Mouse (Mus musculus) forebrain, embryonic 13.5 days (tissue): ENCODE measurements at regions not wholly inside any gene's neighbourhood (a gene's known extent, or its start where the extent isn't known, plus 50 kb on each side); places are given as distances from the start of the nearest gene placed in this dataset.

Source experiments
- ATAC-seq: fragments of 200-750 bp; cut with Nextera tagmentation; 2 replicates; pipeline ENCODE4 v1.8.0; 2017
- H3K27ac ChIP-seq: fragments of 300-500 bp; sonication (generic); 2 replicates; pipeline ENCODE4 v1.5.1; 2015; ENCODE audit warnings: inconsistent platforms, mild to moderate bottlenecking, moderate library complexity
- H3K27me3 ChIP-seq: fragments of 300-500 bp; sonication (generic); 2 replicates; pipeline ENCODE4 v1.6.1; 2015; ENCODE audit warnings: mild to moderate bottlenecking, inconsistent platforms
- H3K36me3 ChIP-seq: fragments of 300-500 bp; sonication (generic); 2 replicates; pipeline ENCODE4 v1.6.1; 2015; ENCODE audit warnings: mild to moderate bottlenecking, inconsistent platforms; ENCODE audit not compliant: poor library complexity, severe bottlenecking
- H3K4me1 ChIP-seq: fragments of 300-500 bp; sonication (generic); 2 replicates; pipeline ENCODE4 v1.6.1; 2015; ENCODE audit warnings: inconsistent platforms
- H3K4me2 ChIP-seq: fragments of 300-500 bp; sonication (generic); 2 replicates; pipeline ENCODE4 v1.6.1; 2015; ENCODE audit warnings: inconsistent platforms, mild to moderate bottlenecking, moderate library complexity
- H3K4me3 ChIP-seq: fragments of 300-500 bp; sonication (generic); 2 replicates; pipeline ENCODE4 v1.5.1; 2015; ENCODE audit warnings: mild to moderate bottlenecking, inconsistent platforms
- H3K9ac ChIP-seq: fragments of 300-500 bp; sonication (generic); 2 replicates; pipeline ENCODE4 v1.6.1; 2015; ENCODE audit warnings: mild to moderate bottlenecking, inconsistent platforms
- H3K9me3 ChIP-seq: fragments of 300-500 bp; sonication (generic); replicated peaks from 2 replicates; pipeline ENCODE4 v1.6.1; 2016; ENCODE audit warnings: inconsistent platforms
- WGBS: fragments of 180-500 bp; shearing (Covaris S2); methylation state at CpG from one replicate; pipeline ENCODE4 v1.1.7; 2015; 5-methylcytosine and 5-hydroxymethylcytosine counted together

- Histone ChIP-seq H3K4me2 (no peak overlapping the region), H3K4me1 (no peaks in the 10 kb centered on the region), H3K9me3 (no peaks in the 10 kb centered on the region), H3K27ac (no peak overlapping the region), H3K9ac (no peak overlapping the region), H3K4me3 (no peak overlapping the region), H3K36me3 (no peaks in the 10 kb centered on the region), H3K27me3 (no peaks in the 10 kb centered on the region)
- ATAC-seq: no peak
- 92% methylated on average over 7 of the region's 7 CpGs for WGBS
Measured at GRCm38 (mm10) chr9:79516384-79516783, 202.2 kb downstream of the Col12a1 start.

- H3K36me3 ChIP-seq: no peaks in the 10 kb centered on the region
- no peaks in the 10 kb centered on the region for H3K9me3 ChIP-seq
- no peaks in the 10 kb centered on the region for H3K4me1 ChIP-seq
- no peak overlapping the region for H3K27ac ChIP-seq
- H3K4me3 ChIP-seq: no peak overlapping the region
- ATAC-seq: no peak
- no peak overlapping the region for H3K9ac ChIP-seq
- 88% methylated on average over 5 of the region's 5 CpGs for WGBS
- H3K4me2 ChIP-seq: no peak overlapping the region
- no peaks in the 10 kb centered on the region for H3K27me3 ChIP-seq
Measured at GRCm38 (mm10) chr9:79517461-79517860, 201.2 kb downstream of the Col12a1 start.

- no peak overlapping the region for H3K27ac ChIP-seq
- WGBS: 76% methylated on average over 1 of the region's 1 CpGs
- no peak overlapping the region for H3K4me3 ChIP-seq
- no peak overlapping the region for H3K9ac ChIP-seq
- no peaks in the 10 kb centered on the region for H3K4me1 ChIP-seq
- no peaks in the 10 kb centered on the region for H3K36me3 ChIP-seq
- no peak for ATAC-seq
- no peak overlapping the region for H3K4me2 ChIP-seq
- no peaks in the 10 kb centered on the region for H3K27me3 ChIP-seq
- no peaks in the 10 kb centered on the region for H3K9me3 ChIP-seq
Measured at GRCm38 (mm10) chr9:79518640-79519039, 200.0 kb downstream of the Col12a1 start.

- Histone ChIP-seq H3K27me3 (no peaks in the 10 kb centered on the region), H3K4me3 (no peak overlapping the region), H3K4me1 (no peaks in the 10 kb centered on the region), H3K9me3 (no peaks in the 10 kb centered on the region), H3K4me2 (no peak overlapping the region), H3K36me3 (no peaks in the 10 kb centered on the region), H3K27ac (no peak overlapping the region), H3K9ac (no peak overlapping the region)
- no peak for ATAC-seq
- 59% methylated on average over 2 of the region's 2 CpGs for WGBS
Measured at GRCm38 (mm10) chr9:79520498-79520897, 198.1 kb downstream of the Col12a1 start.

DNA sequence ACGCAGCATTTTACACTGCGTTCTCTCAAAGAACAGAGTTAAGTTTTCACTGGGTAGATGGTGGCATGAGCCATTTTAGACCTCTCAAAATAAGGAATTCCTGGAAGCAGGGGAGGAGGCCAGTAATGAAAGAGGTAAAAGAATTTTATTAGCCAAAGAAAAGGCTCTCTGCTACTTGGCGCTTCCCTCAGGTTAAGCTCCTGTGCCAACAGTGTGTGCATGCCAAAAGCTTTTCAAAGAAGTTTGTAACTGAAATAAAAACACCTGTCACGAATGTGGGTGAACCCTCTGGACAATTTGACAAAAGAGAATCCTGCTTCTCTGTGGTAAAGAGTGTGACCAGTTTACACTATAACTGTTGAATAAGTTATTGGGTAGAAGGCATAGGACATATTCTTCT lies 195.6 kb downstream of the Col12a1 start:
- Histone ChIP-seq H3K36me3 (no peaks in the 10 kb centered on the region), H3K4me2 (no peak overlapping the region), H3K27ac (no peak overlapping the region), H3K9me3 (no peaks in the 10 kb centered on the region), H3K27me3 (no peaks in the 10 kb centered on the region), H3K4me1 (no peaks in the 10 kb centered on the region), H3K4me3 (no peak overlapping the region), H3K9ac (no peak overlapping the region)
- peak; percentile 67 for ATAC-seq
- 70% methylated on average over 4 of the region's 4 CpGs for WGBS

DNA sequence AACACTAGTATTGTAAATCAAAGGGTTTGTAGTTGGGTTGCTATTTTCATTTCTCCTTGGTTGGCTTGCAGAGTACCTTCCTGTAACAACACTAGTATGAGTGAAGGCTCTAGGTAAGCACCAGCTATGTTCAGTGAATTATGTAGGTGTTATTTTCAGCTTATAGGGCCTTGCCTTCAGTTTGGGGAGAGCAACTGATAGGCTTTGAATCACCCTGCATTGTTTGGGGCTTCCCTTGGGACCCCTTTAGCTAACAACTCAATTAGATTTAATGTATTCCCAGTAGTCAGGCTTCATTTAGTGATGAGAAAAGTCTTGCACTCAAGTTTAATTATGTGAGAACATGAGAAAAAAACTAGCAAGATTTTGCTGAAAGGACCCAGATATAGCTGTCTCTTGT lies 193.6 kb downstream of the Col12a1 start:
- no peak overlapping the region for H3K4me2 ChIP-seq
- H3K36me3 ChIP-seq: no peaks in the 10 kb centered on the region
- H3K27me3 ChIP-seq: no peaks in the 10 kb centered on the region
- no peaks in the 10 kb centered on the region for H3K9me3 ChIP-seq
- ATAC-seq: no peak
- no peaks in the 10 kb centered on the region for H3K4me1 ChIP-seq
- no peak overlapping the region for H3K9ac ChIP-seq
- H3K27ac ChIP-seq: no peak overlapping the region
- H3K4me3 ChIP-seq: no peak overlapping the region

DNA sequence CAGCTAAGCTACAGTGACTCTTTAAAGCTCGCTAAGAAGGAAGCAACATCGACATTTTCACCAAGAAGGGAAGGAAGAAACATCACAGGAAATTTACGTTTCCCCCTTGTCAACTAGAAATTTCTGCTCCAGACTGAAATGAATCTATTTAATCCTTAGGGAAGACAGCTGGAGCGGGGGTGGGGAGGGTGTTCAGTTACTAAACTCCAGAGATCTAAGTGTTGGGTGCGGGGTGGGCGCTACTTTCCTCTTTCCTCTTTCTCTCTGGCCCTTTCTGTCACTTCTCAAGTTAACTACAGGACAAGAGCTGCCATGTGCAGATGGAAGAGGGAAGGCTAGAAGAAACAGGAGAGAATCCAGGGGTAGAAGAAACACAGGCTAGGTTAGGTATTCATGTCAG lies 192.2 kb downstream of the Col12a1 start:
- no peak overlapping the region for H3K4me3 ChIP-seq
- no peaks in the 10 kb centered on the region for H3K27me3 ChIP-seq
- H3K4me2 ChIP-seq: no peak overlapping the region
- no peaks in the 10 kb centered on the region for H3K9me3 ChIP-seq
- H3K9ac ChIP-seq: no peak overlapping the region
- H3K36me3 ChIP-seq: no peaks in the 10 kb centered on the region
- H3K4me1 ChIP-seq: no peaks in the 10 kb centered on the region
- H3K27ac ChIP-seq: no peak overlapping the region
- WGBS: 79% methylated on average over 6 of the region's 6 CpGs
- ATAC-seq: no peak

- Histone ChIP-seq H3K27ac (no peak overlapping the region), H3K9ac (no peak overlapping the region), H3K9me3 (no peaks in the 10 kb centered on the region), H3K4me1 (no peaks in the 10 kb centered on the region), H3K27me3 (no peaks in the 10 kb centered on the region), H3K4me3 (no peak overlapping the region), H3K36me3 (no peaks in the 10 kb centered on the region), H3K4me2 (no peak overlapping the region)
- no peak for ATAC-seq
- WGBS: 78% methylated on average over 3 of the region's 3 CpGs
Measured at GRCm38 (mm10) chr9:79527331-79527730, 191.3 kb downstream of the Col12a1 start.
